Mouse (Mus musculus) G1E (cell line): Measurements from ENCODE around the gene Gm13030. TPM values are rescaled to one million over a fixed set of nuclear protein-coding genes. Genes with fewer than 3 reads are reported as not detected.

ENCODE experiments used
- ATAC-seq: 2 replicates; pipeline ENCODE4 v1.8.0; 2016; ENCODE audit warnings: mild to moderate bottlenecking; ENCODE audit not compliant: insufficient number of reproducible peaks, poor library complexity, low FRiP score, severe bottlenecking; ENCODE audit errors: extremely low read depth
- DNase-seq: peaks from one replicate; pipeline ENCODE4 v3.0.0; 2012; ENCODE audit warnings: low spot score
- H3K27me3 ChIP-seq: 2 replicates; pipeline ENCODE4 v1.6.1; 2012; ENCODE audit warnings: mild to moderate bottlenecking, low read length, inconsistent platforms; ENCODE audit not compliant: insufficient read depth
- H3K36me3 ChIP-seq: replicated peaks from 2 replicates; pipeline ENCODE3; 2012; ENCODE audit warnings: mild to moderate bottlenecking, inconsistent platforms
- H3K4me1 ChIP-seq: 2 replicates; pipeline ENCODE4 v1.6.1; 2012; ENCODE audit warnings: low read depth, low read length, inconsistent platforms, mixed read lengths; ENCODE audit not compliant: insufficient read depth
- H3K4me3 ChIP-seq: 2 replicates; pipeline ENCODE4 v1.5.1; 2012; ENCODE audit warnings: low read depth, mild to moderate bottlenecking, inconsistent platforms, low read length, moderate library complexity, mixed read lengths
- H3K9me3 ChIP-seq: replicated peaks from 2 replicates; pipeline ENCODE4 v1.6.1; 2012; ENCODE audit warnings: inconsistent platforms
- CTCF ChIP-seq: IDR thresholded peaks from 2 replicates; pipeline ENCODE4 v1.5.1; 2012; ENCODE audit warnings: low read depth, low read length, inconsistent platforms, mixed read lengths
- GATA1 ChIP-seq: IDR thresholded peaks from 2 replicates; pipeline ENCODE4 v1.6.1; 2012; ENCODE audit warnings: borderline replicate concordance, low read length, inconsistent platforms, mixed read lengths
- GATA2 ChIP-seq: IDR thresholded peaks from 2 replicates; pipeline ENCODE4 v1.6.1; 2012; ENCODE audit warnings: low read depth, low read length, inconsistent platforms, borderline replicate concordance
- POLR2AphosphoS5 ChIP-seq: IDR thresholded peaks from 2 replicates; pipeline ENCODE4 v1.6.1; 2012; ENCODE audit warnings: low read depth, low read length, inconsistent platforms; ENCODE audit not compliant: insufficient replicate concordance
- TAL1 ChIP-seq: conservative IDR thresholded peaks from 2 replicates; pipeline ENCODE4 v1.6.1; 2012; ENCODE audit warnings: low read depth, low read length, inconsistent platforms, mixed read lengths
- polyA plus RNA-seq: library from polyadenylated mRNA; stranded (reverse); fragments of >175 nt; gene quantifications from 2 replicates; pipeline ENCODE4 v1.2.3, GENCODE M21; 2012
- total RNA-seq, 2 experiments: library from RNA; stranded (forward) in 1 of 2; stranded (reverse) in 1 of 2; fragments of 200-1000 nt in 1 of 2; fragments of >200 nt in 1 of 2; fragmentation: Nextera tagmentation in 1 of 2; gene quantifications; 2 replicates each; pipeline ENCODE4 v1.2.3; 2014 to 2017

The Gm13030 gene
- total RNA-seq (2014; fragmentation: Nextera tagmentation) (not detected in 2 replicates), total RNA-seq (2017) (not detected in 2 replicates), polyA plus RNA-seq (not detected in 2 replicates)

- TF ChIP-seq GATA1: no peak
- TF ChIP-seq CTCF: no peak
- no peak for TF ChIP-seq POLR2AphosphoS5
- TF ChIP-seq TAL1: no peak
- no peak for TF ChIP-seq GATA2
- no peak for ATAC-seq
Measured at GRCm38 (mm10) chr4:138873864-138874263, at the start of gene Gm13030. Gene Gm13030, minus strand, starts transcription at chr4:138873964.

GRCm38 (mm10) chr4:138922131-138922459, 48.3 kb upstream of the Gm13030 start:
- peak; percentile 66 for DNase-seq
- Histone ChIP-seq H3K4me3 (no peak overlapping the region; the same call in 1 of the 2 replicates), H3K9me3 (peaks cover 2% of the 10 kb centered on the region; the same call in 1 of the 2 replicates), H3K36me3 (no peaks in the 10 kb centered on the region), H3K27me3 (peaks cover 15% of the 10 kb centered on the region), H3K4me1 (peaks cover 12% of the 10 kb centered on the region)
- peak; percentile 99 for TF ChIP-seq CTCF
- no peak for TF ChIP-seq POLR2AphosphoS5
- ATAC-seq: peak; percentile 74

More at GRCm38 (mm10) chr4:138873864-138874263, at the start of gene Gm13030:
- H3K9me3 ChIP-seq: no peaks in the 10 kb centered on the region
- no peak for DNase-seq
- no peaks in the 10 kb centered on the region for H3K27me3 ChIP-seq
- H3K4me3 ChIP-seq: no peak within 1 kb of the TSS
- H3K4me1 ChIP-seq: no peaks in the 10 kb centered on the region
- no peaks in the 10 kb centered on the region for H3K36me3 ChIP-seq

GRCm38 (mm10) chr4:138921254-138922130, 47.7 kb upstream of the Gm13030 start:
- ATAC-seq: no peak
- Histone ChIP-seq H3K4me1 (peaks cover 12% of the 10 kb centered on the region), H3K36me3 (no peaks in the 10 kb centered on the region)

GRCm38 (mm10) chr4:138917282-138917681, 43.5 kb upstream of the Gm13030 start:
- DNase-seq (no peak), ATAC-seq (no peak)
- Histone ChIP-seq H3K27me3 (peaks cover 6% of the 10 kb centered on the region; the same call in 1 of the 2 replicates), H3K4me3 (no peak overlapping the region), H3K9me3 (peaks cover 2% of the 10 kb centered on the region; the same call in 1 of the 2 replicates), H3K36me3 (no peaks in the 10 kb centered on the region), H3K4me1 (peaks cover 24% of the 10 kb centered on the region)
- TF ChIP-seq TAL1 (no peak), POLR2AphosphoS5 (no peak), CTCF (no peak), GATA1 (no peak), GATA2 (no peak)

More at GRCm38 (mm10) chr4:138921254-138922130, 47.7 kb upstream of the Gm13030 start:
- peaks cover 2% of the 10 kb centered on the region; the same call in 1 of the 2 replicates for H3K9me3 ChIP-seq
- H3K4me3 ChIP-seq: no peak overlapping the region; the same call in 1 of the 2 replicates
- no peak for DNase-seq
- TF ChIP-seq TAL1: no peak
- TF ChIP-seq GATA2: no peak
- no peak for TF ChIP-seq CTCF
- no peak for TF ChIP-seq GATA1
- no peak for TF ChIP-seq POLR2AphosphoS5
- peaks cover 13% of the 10 kb centered on the region for H3K27me3 ChIP-seq

- peaks cover 30% of the 10 kb centered on the region for H3K36me3 ChIP-seq
- no peaks in the 10 kb centered on the region; the same call in 1 of the 2 replicates for H3K27me3 ChIP-seq
- ATAC-seq: peak; percentile 95
- DNase-seq: peak; percentile 88
- H3K9me3 ChIP-seq: peaks cover 2% of the 10 kb centered on the region; the same call in 1 of the 2 replicates
- TF ChIP-seq CTCF (0 out of 2 replicates have a peak, but pooled peaks have one; percentile 37), POLR2AphosphoS5 (no peak)
- H3K4me3 ChIP-seq: peak within 1 kb of the TSS; percentile 85
- peaks cover 29% of the 10 kb centered on the region for H3K4me1 ChIP-seq
Measured at GRCm38 (mm10) chr4:138913797-138914196, 40.0 kb upstream of the Gm13030 start, which contains the start of gene Otud3. Gene Otud3, minus strand, starts transcription at chr4:138913945.

GRCm38 (mm10) chr4:138913141-138913787, 39.5 kb upstream of the Gm13030 start:
- H3K27me3 ChIP-seq: no peaks in the 10 kb centered on the region; the same call in 1 of the 2 replicates
- peak overlapping the region; percentile 85 for H3K4me3 ChIP-seq
- H3K9me3 ChIP-seq: peaks cover 2% of the 10 kb centered on the region; the same call in 1 of the 2 replicates
- H3K4me1 ChIP-seq: peaks cover 29% of the 10 kb centered on the region
- peak; percentile 19 for DNase-seq
- H3K36me3 ChIP-seq: peaks cover 32% of the 10 kb centered on the region
- TF ChIP-seq GATA1 (no peak), GATA2 (no peak), TAL1 (no peak), POLR2AphosphoS5 (no peak), CTCF (no peak)
- no peak; the same call in 1 of the 2 replicates for ATAC-seq
